Mouse (Mus musculus): ENCODE measurements around the gene Sipa1l1. TPM values are rescaled to one million over a fixed set of nuclear protein-coding genes. Genes with fewer than 3 reads are reported as not detected.
A peak's percentile ranks its signal among the peaks of the same experiment; 100 is the strongest.

The Sipa1l1 gene
- polyA plus RNA-seq, 1 experiment from 2014 or later, result 29.4 TPM

DNA sequence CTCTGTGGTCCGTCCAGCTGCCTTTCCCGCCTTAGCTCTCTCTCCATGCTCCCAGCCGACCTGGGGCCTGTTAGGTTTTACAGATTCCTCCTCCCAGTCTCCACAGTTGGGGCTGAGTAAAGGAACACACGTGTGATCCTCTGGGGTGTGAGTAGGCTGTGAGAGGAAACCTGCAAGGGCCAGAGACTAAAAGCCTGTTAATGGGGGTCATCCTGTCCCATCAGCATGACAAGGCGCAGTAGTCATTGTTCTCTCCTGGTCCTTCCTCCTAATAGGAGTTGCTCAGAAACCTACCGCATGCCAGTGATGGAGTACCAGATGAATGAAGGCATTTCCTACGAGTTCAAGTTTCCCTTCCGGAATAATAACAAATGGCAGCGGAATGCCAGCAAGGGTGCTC, 233.5 kb downstream of the Sipa1l1 start:
- Histone ChIP-seq H3K4me2 (no peak overlapping the region), H3K4me3 (no peak overlapping the region), H3K4me1 (peaks cover 23% of the 10 kb centered on the region), H3K27ac (no peak overlapping the region; the same call in 1 of the 2 replicates), H3K9me3 (no peaks in the 10 kb centered on the region), H3K9ac (no peak overlapping the region), H3K27me3 (no peaks in the 10 kb centered on the region), H3K36me3 (peaks cover 7% of the 10 kb centered on the region; the same call in 1 of the 2 replicates)
- ATAC-seq (ENCODE audit: borderline replicate concordance, extremely low read depth, low FRiP score, low TSS enrichment), result 0 out of 2 replicates have a peak, but pooled peaks have one; percentile 31
- 64% methylated on average over 9 of the region's 9 CpGs for WGBS

DNA sequence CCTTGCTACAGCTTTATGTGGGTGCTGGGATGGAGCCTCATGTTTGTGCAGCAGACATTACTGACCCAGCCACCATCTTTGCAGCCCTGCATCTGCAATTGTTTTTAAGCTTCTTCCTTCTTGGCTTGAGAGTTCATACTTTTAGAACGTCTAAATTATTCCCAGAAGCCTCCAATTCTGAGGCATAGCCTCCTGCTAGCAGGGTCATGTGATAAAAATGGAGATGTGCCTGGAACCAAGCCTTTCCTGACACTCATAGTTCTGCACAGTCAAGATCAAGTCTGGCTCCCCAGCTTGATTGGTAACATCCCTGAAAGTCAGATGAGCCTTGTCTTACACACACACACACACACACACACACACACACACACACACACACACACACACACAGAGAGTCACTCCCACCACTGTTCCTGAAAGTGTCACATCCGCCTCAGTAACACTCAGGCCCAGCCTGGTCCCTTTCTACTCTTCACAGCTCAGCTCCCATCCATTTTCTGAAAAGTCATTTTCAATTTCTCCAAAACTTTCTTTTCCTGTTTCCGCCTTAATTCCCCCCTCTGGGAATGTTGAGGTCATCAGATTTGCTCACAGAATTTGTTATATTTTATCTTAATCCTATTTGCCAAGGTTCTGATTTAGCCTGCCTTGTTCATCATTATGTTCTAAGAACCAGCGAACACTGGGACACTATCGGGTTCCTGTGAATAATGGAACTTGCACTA, 238.6 kb downstream of the Sipa1l1 start:
- no peak overlapping the region for H3K4me2 ChIP-seq
- no peaks in the 10 kb centered on the region for H3K9me3 ChIP-seq
- ATAC-seq (ENCODE audit: borderline replicate concordance, extremely low read depth, low FRiP score, low TSS enrichment), result peak; percentile 20; the same call in 1 of the 2 replicates
- peaks cover 4% of the 10 kb centered on the region; the same call in 1 of the 2 replicates for H3K36me3 ChIP-seq
- H3K9ac ChIP-seq, result no peak overlapping the region
- peak overlapping the region; percentile 70 for H3K27ac ChIP-seq
- no peaks in the 10 kb centered on the region for H3K27me3 ChIP-seq
- no peak overlapping the region for H3K4me3 ChIP-seq
- H3K4me1 ChIP-seq, result peaks cover 23% of the 10 kb centered on the region
- 58% methylated on average over 5 of the region's 5 CpGs for whole genome bisulfite sequencing

DNA sequence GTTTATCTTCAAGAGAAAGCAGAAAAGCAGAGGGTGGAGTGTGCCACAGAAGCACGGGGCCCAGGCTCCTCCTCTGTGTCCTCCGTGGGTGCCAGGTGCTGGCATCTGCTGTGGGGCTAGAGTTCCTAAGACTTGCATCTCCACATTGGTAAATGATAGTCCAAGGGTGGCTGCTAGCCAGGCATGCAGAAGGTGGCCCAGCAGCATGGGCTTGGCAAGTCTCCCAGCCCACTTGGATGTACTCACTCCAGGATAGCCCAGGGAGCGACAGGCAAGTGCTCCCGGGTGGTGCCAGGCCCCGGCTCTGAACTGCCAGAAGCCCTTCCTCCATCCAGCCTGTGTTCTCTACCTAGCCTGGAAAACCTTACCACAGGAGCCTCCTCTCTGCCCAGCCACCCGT, 239.4 kb downstream of the Sipa1l1 start:
- no peak overlapping the region for H3K4me2 ChIP-seq
- no peak overlapping the region for H3K4me3 ChIP-seq
- H3K9me3 ChIP-seq, result no peaks in the 10 kb centered on the region
- peak overlapping the region; percentile 25; the same call in 1 of the 2 replicates for H3K27ac ChIP-seq
- 63% methylated on average over 6 of the region's 6 CpGs for WGBS
- no peak overlapping the region for H3K9ac ChIP-seq
- no peak for ATAC-seq (ENCODE audit: borderline replicate concordance, extremely low read depth, low FRiP score, low TSS enrichment)
- H3K36me3 ChIP-seq, result no peaks in the 10 kb centered on the region
- H3K27me3 ChIP-seq, result no peaks in the 10 kb centered on the region
- H3K4me1 ChIP-seq, result peaks cover 31% of the 10 kb centered on the region

DNA sequence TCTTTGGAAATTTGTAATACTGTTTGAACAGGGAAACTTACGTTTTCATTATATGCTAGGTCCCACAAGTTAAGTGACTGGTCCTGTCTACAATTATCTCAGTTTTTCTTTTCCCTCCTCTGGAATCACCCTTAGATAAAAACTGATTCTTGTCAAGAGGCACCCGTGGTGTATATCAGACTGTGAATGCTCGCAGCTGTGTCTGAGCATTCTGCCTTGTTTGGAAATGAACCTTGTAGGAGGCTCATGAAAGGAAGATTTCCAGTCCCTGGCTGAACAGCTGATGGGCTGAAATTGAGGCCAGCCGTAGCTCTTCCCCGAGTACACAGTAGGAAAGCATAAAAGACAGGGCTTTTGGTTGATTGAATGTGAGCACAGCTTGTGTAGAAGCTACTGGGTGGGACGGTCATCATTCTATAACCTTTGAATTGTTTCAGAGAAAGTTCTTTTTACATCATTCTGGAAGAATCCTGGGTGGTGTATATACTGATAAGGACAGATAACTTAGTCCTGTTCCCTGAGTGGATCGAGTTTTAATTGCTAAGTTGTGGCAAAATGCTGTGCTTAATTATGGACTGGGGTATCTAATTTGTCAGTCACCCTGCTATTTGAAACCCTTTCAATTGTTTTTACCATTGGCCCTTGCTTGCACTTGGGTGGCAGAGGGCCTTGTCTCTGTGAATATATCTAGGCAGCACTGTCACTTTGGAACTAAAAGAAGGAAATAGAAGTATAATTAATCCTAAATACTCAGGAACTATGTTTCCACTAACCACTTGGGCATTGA, 240.8 kb downstream of the Sipa1l1 start:
- Histone ChIP-seq H3K9me3 (no peaks in the 10 kb centered on the region), H3K27me3 (no peaks in the 10 kb centered on the region), H3K4me3 (no peak overlapping the region), H3K27ac (peak overlapping the region; percentile 7; the same call in 1 of the 2 replicates), H3K4me1 (peaks cover 31% of the 10 kb centered on the region), H3K4me2 (no peak overlapping the region), H3K9ac (no peak overlapping the region), H3K36me3 (no peaks in the 10 kb centered on the region)
- ATAC-seq (ENCODE audit: borderline replicate concordance, extremely low read depth, low FRiP score, low TSS enrichment), result peak; percentile 10; the same call in 1 of the 2 replicates
- WGBS, result 59% methylated on average over 7 of the region's 7 CpGs

DNA sequence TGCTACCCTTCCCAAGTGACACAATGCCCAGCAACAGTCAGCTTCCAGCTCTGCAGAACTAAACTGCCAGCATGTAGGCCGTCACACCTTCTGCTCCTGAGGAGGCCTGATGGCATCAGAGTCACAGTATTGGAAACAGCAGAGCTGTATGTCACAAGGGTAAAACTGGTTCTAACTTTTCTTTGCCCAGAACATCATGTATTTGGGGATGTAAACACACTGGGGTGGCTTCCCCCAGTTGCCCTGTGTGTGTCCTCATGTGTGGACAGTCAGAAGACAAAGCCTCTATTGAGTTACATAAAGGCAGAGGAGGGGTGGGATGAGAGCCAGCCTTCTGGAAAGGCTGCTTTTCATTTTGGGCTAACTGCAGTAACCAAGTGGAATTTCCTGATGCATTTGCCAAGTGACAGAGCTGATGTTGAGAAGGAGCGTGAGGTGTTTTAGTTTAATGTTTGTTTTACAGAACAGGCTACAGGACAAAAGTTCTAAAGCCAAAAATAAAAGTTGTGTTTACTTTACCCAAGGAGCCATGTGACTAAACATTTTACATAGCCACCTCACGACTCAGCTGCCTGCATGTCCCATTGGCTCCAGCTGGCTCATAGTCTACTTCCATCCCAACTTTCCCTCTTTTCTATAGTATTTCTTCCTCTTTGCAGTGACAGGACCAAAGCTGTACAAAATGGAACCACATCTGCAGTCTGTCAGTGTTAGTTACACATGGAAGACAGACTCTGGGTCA, 243.3 kb downstream of the Sipa1l1 start:
- ATAC-seq (ENCODE audit: borderline replicate concordance, extremely low read depth, low FRiP score, low TSS enrichment), result peak; percentile 83

DNA sequence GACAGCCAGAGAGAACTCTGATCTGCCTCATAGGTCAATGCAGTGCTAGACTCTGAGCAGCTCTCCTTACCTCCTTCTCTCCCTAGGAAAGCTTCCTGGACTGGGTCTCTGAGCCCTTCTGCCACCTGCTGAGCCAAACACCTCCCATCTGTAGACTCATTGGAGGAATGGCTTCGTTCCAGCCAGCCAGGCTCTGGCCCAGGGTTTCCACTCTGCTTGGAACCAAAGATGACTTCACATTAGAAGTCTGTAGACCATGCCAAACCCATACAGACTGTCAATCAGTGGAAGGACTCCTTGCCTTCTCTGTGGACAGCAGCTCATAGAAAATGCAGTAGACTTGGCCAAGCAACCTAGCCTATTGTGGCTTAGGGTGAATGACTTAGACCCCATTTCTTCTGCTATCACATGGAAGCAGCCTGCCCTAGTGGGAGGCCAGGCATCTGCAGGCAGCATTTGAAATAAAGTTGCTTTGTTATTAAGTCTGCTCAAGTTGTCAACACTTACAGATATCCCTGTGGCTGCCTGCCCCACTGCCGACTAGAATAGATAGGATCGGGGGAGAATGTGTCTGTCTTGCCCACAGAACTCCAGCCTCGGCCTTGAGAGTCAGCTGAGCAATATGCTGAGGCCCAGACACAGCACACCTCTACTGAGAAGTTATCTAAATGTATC, 246.7 kb downstream of the Sipa1l1 start:
- ATAC-seq (ENCODE audit: borderline replicate concordance, extremely low read depth, low FRiP score, low TSS enrichment), result no peak
- peaks cover 10% of the 10 kb centered on the region; the same call in 1 of the 2 replicates for H3K36me3 ChIP-seq
- no peaks in the 10 kb centered on the region for H3K9me3 ChIP-seq
- no peaks in the 10 kb centered on the region for H3K27me3 ChIP-seq
- H3K4me2 ChIP-seq, result no peak overlapping the region
- H3K4me3 ChIP-seq, result no peak overlapping the region
- 66% methylated on average over 4 of the region's 4 CpGs for WGBS
- no peak overlapping the region for H3K9ac ChIP-seq
- peak overlapping the region; percentile 45 for H3K27ac ChIP-seq
- H3K4me1 ChIP-seq, result peaks cover 21% of the 10 kb centered on the region

More for the DNA sequence above, 243.3 kb downstream of the Sipa1l1 start:
- Histone ChIP-seq H3K4me2 (no peak overlapping the region), H3K9me3 (no peaks in the 10 kb centered on the region), H3K4me3 (no peak overlapping the region), H3K27ac (peak overlapping the region; percentile 93), H3K27me3 (no peaks in the 10 kb centered on the region), H3K36me3 (peaks cover 7% of the 10 kb centered on the region; the same call in 1 of the 2 replicates), H3K9ac (no peak overlapping the region), H3K4me1 (peaks cover 32% of the 10 kb centered on the region)
- WGBS, result 23% methylated on average over 3 of the region's 3 CpGs

DNA sequence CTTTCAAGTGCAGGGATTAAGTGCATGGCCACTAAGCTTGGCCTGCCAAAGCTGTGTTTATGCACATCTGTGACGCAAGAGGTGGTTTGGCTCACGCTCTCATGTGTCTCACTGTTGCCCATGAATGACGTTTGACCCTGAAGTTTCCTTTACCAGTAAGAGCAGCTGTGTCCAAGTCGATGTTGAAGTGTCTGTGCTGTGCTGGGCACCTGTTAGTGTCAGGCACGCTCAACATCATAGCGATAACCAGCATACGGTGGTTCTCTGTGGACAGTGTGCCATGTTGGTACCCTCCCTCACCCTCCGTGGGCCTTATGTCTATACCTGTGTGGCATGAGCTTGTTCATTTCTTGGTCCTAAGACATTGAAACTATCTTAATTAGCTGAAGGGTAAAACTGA, 249.9 kb downstream of the Sipa1l1 start:
- ATAC-seq (ENCODE audit: borderline replicate concordance, extremely low read depth, low FRiP score, low TSS enrichment), result no peak
- 0 out of 2 replicates have a peak, but pooled peaks cover 6% of the 10 kb centered on the region for H3K4me1 ChIP-seq
- H3K27me3 ChIP-seq, result no peaks in the 10 kb centered on the region
- no peak overlapping the region for H3K4me2 ChIP-seq
- WGBS, result 85% methylated on average over 8 of the region's 8 CpGs
- no peak overlapping the region for H3K4me3 ChIP-seq
- no peak overlapping the region for H3K27ac ChIP-seq
- no peaks in the 10 kb centered on the region for H3K9me3 ChIP-seq
- peaks cover 22% of the 10 kb centered on the region; the same call in 1 of the 2 replicates for H3K36me3 ChIP-seq
- H3K9ac ChIP-seq, result no peak overlapping the region

DNA sequence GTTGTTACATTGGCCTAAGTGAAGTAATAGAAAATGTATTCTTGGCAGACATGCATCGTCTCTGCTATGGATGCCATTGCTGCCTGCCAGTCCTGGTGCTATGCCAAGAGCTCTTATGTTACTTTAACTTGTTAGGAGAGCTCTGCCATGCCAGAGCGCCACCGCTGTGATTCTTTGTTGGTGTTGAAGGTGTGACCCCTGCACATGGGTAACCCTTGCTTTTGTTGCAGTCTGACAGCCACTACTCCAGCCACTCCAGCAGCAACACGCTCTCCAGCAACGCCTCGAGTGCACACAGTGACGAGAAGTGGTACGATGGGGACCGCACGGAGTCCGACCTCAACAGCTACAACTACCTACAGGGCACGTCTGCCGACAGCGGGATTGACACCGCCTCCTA, 255.7 kb downstream of the Sipa1l1 start:
- Histone ChIP-seq H3K4me1 (no peaks in the 10 kb centered on the region), H3K27ac (no peak overlapping the region), H3K36me3 (peaks cover 18% of the 10 kb centered on the region; the same call in 1 of the 2 replicates), H3K9me3 (no peaks in the 10 kb centered on the region), H3K4me2 (no peak overlapping the region), H3K27me3 (no peaks in the 10 kb centered on the region), H3K4me3 (no peak overlapping the region), H3K9ac (no peak overlapping the region)
- no peak for ATAC-seq (ENCODE audit: borderline replicate concordance, extremely low read depth, low FRiP score, low TSS enrichment)
- WGBS, result 81% methylated on average over 15 of the region's 15 CpGs

DNA sequence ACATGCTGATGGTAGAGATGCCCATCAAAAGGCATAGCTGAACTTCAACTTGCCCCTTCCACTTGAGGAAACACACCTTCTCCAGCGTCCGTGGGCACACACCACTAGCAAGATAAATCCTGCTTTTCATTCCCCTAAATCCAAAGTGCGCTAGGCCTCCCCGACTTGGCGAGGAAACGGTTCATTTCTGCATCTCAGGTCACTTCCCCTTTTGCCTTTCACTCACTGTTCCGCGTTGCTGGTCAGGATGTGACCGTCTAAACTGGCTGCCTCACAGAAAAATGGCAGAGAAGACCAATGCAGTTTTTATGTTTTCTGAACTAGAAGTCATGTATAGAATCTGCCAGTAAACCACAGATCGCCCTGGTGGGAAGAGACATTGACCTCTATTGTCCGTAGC, 256.7 kb downstream of the Sipa1l1 start:
- H3K4me2 ChIP-seq, result no peak overlapping the region
- 80% methylated on average over 11 of the region's 11 CpGs for WGBS
- H3K27me3 ChIP-seq, result no peaks in the 10 kb centered on the region
- ATAC-seq (ENCODE audit: borderline replicate concordance, extremely low read depth, low FRiP score, low TSS enrichment), result no peak
- H3K4me1 ChIP-seq, result no peaks in the 10 kb centered on the region
- H3K9me3 ChIP-seq, result no peaks in the 10 kb centered on the region
- no peak overlapping the region for H3K9ac ChIP-seq
- H3K27ac ChIP-seq, result no peak overlapping the region
- H3K4me3 ChIP-seq, result no peak overlapping the region
- peaks cover 18% of the 10 kb centered on the region; the same call in 1 of the 2 replicates for H3K36me3 ChIP-seq

DNA sequence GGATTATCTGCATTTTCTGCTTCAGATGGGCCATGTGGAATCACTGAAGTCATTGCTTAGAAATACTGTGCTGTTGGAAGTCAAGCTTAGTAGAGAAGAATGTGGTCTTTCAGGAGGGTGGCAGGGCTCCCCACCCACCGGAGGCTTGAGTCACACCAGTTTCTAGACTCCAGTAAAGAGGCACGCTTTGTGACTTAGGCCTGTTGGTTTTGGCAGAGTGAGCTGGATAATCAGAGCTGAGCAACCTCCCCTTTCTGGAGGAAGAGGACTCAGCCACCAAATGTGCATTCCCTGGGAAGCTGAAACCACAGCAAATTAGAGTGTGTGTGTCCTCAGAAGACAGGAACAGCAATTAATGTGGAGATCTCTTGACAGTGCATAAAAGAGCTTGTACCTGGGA, 258.3 kb downstream of the Sipa1l1 start:
- Histone ChIP-seq H3K36me3 (peaks cover 18% of the 10 kb centered on the region; the same call in 1 of the 2 replicates), H3K4me1 (no peaks in the 10 kb centered on the region; the same call in 1 of the 2 replicates), H3K27me3 (no peaks in the 10 kb centered on the region), H3K4me3 (no peak overlapping the region), H3K4me2 (no peak overlapping the region), H3K9ac (no peak overlapping the region), H3K27ac (no peak overlapping the region), H3K9me3 (no peaks in the 10 kb centered on the region)
- no peak for ATAC-seq (ENCODE audit: borderline replicate concordance, extremely low read depth, low FRiP score, low TSS enrichment)
- whole genome bisulfite sequencing, result 64% methylated on average over 2 of the region's 2 CpGs

DNA sequence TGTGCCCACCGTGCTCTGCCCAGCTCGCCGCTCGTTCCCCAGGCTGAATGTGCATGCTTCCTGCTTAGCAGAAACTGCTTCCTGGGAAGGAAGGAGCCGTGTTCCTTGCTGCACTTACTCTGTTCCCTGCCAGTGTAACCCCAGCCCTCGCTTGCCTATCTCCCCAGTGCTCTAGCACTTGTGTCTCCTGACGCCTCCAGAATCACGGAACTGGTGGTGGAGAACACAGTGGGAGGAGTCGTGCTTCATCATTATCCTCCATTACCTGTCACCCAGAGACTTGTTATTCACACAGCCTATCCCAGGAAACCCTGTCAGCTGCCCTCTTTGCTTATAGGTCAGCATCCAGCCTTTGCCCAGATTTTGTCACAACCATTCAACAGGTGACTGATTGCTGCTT, 259.3 kb downstream of the Sipa1l1 start:
- Histone ChIP-seq H3K27ac (no peak overlapping the region), H3K36me3 (peaks cover 11% of the 10 kb centered on the region; the same call in 1 of the 2 replicates), H3K4me3 (no peak overlapping the region), H3K4me1 (no peaks in the 10 kb centered on the region; the same call in 1 of the 2 replicates), H3K27me3 (no peaks in the 10 kb centered on the region), H3K9me3 (no peaks in the 10 kb centered on the region), H3K4me2 (no peak overlapping the region), H3K9ac (no peak overlapping the region)
- 67% methylated on average over 9 of the region's 9 CpGs for WGBS
- no peak for ATAC-seq (ENCODE audit: borderline replicate concordance, extremely low read depth, low FRiP score, low TSS enrichment)

All from lung, embryonic 15.5 days (tissue).